Mouse (Mus musculus) limb, embryonic 15.5 days (tissue): ENCODE measurements around the gene Vps13d. TPM values are rescaled to one million over a fixed set of nuclear protein-coding genes. Genes with fewer than 3 reads are reported as not detected.

Source experiments
- ATAC-seq: fragments of 200-750 bp; cut with Nextera tagmentation; 2 replicates; pipeline ENCODE4 v1.8.0; 2017; ENCODE audit warnings: low read depth, moderate TSS enrichment; ENCODE audit not compliant: insufficient number of reproducible peaks, low FRiP score, low TSS enrichment
- H3K27ac ChIP-seq: fragments of 300-500 bp; sonication (generic); 2 replicates; pipeline ENCODE4 v1.5.1; 2015; ENCODE audit warnings: moderate library complexity, mild to moderate bottlenecking, inconsistent platforms
- H3K27me3 ChIP-seq: fragments of 300-500 bp; sonication (generic); 2 replicates; pipeline ENCODE4 v1.6.1; 2015; ENCODE audit warnings: inconsistent platforms
- H3K36me3 ChIP-seq: fragments of 300-500 bp; sonication (generic); 2 replicates; pipeline ENCODE4 v1.6.1; 2015; ENCODE audit warnings: inconsistent platforms
- H3K4me1 ChIP-seq: fragments of 300-500 bp; sonication (generic); 2 replicates; pipeline ENCODE4 v1.6.1; 2015; ENCODE audit warnings: inconsistent platforms
- H3K4me2 ChIP-seq: fragments of 300-500 bp; sonication (generic); 2 replicates; pipeline ENCODE4 v1.6.1; 2015; ENCODE audit warnings: mild to moderate bottlenecking, inconsistent platforms
- H3K4me3 ChIP-seq: fragments of 300-500 bp; sonication (generic); 2 replicates; pipeline ENCODE4 v1.5.1; 2015; ENCODE audit warnings: mild to moderate bottlenecking, inconsistent platforms
- H3K9ac ChIP-seq: fragments of 300-500 bp; sonication (generic); 2 replicates; pipeline ENCODE4 v1.6.1; 2015; ENCODE audit warnings: inconsistent platforms
- H3K9me3 ChIP-seq: fragments of 300-500 bp; sonication (generic); 2 replicates; pipeline ENCODE4 v1.6.1; 2016; ENCODE audit warnings: inconsistent platforms
- WGBS: fragments of 180-500 bp; shearing (Covaris S2); methylation state at CpG from one replicate; pipeline ENCODE4 v1.1.7; 2015; 5-methylcytosine and 5-hydroxymethylcytosine counted together
- polyA plus RNA-seq: library from polyadenylated mRNA; unstranded; fragments of >200 nt; fragmentation: Nextera tagmentation; extraction: Ambion mirVana; gene quantifications from 2 replicates; pipeline ENCODE4 v1.2.1, GENCODE M21; 2015

Vps13d gene
- polyA plus RNA-seq, 1 experiment from 2014 or later, result 11.1 TPM

DNA sequence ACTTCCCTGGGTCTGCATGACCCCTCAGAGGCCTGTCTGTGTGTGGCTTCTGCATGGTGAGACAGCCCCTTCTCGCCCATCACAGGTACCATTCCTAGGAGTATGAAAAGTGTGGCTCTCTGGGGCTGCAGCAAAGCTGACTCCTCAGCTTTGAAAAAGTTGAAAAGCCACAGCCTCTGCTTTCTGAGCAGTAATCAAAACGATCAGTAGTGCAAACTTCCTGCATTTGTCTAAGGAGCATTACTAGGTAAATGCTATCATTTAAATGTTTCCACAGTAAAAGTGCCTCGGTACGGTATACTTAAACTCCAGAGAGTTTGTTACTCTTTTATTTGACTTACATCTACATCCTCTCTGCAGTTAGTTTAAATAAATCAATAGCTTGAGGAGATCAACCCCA, 59.3 kb downstream of the Vps13d start:
- H3K4me1 ChIP-seq, result 0 out of 2 replicates have a peak, but pooled peaks cover 3% of the 10 kb centered on the region
- no peak overlapping the region for H3K4me3 ChIP-seq
- no peak overlapping the region for H3K4me2 ChIP-seq
- no peak overlapping the region for H3K9ac ChIP-seq
- no peaks in the 10 kb centered on the region for H3K27me3 ChIP-seq
- H3K36me3 ChIP-seq, result peaks cover 68% of the 10 kb centered on the region
- no peak overlapping the region for H3K27ac ChIP-seq
- 73% methylated on average over 4 of the region's 4 CpGs for WGBS
- no peaks in the 10 kb centered on the region for H3K9me3 ChIP-seq
- ATAC-seq, result no peak

DNA sequence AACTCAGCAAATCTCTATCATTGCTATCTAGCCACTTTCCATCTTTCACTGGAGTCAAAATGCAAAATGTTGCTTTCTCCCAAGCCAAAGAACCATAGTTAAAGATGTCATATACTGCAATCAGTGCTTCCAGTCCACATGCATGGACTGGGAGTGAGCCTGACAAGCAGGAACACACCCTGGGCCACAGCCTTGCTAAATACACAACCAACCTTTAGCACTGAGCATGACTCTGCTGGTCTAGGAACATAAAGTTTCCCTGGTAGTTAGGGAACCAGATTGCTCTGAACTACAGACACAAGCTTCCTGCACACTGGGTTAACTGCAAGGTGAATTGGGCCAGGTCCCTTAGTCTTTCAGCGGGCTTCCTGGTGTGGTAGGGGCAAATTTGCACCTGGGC, 64.0 kb downstream of the Vps13d start:
- no peak for ATAC-seq
- WGBS, result 80% methylated on average over 1 of the region's 1 CpGs
- Histone ChIP-seq H3K4me3 (no peak overlapping the region), H3K4me2 (no peak overlapping the region), H3K27ac (peak overlapping the region; percentile 6), H3K9ac (no peak overlapping the region), H3K36me3 (peaks cover 59% of the 10 kb centered on the region), H3K9me3 (no peaks in the 10 kb centered on the region), H3K27me3 (no peaks in the 10 kb centered on the region), H3K4me1 (peaks cover 14% of the 10 kb centered on the region)

DNA sequence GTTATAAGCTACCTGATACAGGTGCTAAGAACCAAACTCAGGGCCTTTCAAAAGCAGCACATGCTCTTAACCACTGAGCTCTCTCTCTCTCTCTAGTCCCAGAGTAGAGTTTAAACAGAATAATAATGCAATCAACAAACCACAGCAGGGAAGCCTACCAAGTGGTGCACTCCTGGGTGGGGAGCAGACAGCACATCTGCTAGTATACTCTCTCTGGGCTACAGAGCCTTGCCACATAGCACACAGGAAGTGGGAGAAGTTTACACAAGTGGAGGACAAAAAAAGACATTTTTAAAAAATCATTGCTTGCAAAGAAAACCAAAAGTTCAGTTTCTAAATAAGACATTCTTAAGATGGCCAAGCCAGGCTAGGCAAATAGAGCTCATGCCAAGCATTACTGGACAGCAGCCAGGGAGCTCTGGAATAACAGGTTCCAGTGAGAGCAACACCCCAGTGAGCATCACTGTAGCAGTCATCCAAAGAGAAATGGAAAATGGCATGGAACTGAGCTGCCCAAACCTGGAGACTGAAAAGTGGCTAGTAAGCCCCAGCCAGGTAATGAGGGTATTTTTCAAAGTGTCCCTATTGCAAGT, 64.8 kb downstream of the Vps13d start:
- H3K4me2 ChIP-seq, result no peak overlapping the region
- H3K36me3 ChIP-seq, result peaks cover 56% of the 10 kb centered on the region
- no peak overlapping the region for H3K9ac ChIP-seq
- peak overlapping the region; percentile 65 for H3K27ac ChIP-seq
- H3K9me3 ChIP-seq, result no peaks in the 10 kb centered on the region
- no peaks in the 10 kb centered on the region for H3K27me3 ChIP-seq
- H3K4me1 ChIP-seq, result peaks cover 21% of the 10 kb centered on the region
- H3K4me3 ChIP-seq, result no peak overlapping the region
- no peak for ATAC-seq

DNA sequence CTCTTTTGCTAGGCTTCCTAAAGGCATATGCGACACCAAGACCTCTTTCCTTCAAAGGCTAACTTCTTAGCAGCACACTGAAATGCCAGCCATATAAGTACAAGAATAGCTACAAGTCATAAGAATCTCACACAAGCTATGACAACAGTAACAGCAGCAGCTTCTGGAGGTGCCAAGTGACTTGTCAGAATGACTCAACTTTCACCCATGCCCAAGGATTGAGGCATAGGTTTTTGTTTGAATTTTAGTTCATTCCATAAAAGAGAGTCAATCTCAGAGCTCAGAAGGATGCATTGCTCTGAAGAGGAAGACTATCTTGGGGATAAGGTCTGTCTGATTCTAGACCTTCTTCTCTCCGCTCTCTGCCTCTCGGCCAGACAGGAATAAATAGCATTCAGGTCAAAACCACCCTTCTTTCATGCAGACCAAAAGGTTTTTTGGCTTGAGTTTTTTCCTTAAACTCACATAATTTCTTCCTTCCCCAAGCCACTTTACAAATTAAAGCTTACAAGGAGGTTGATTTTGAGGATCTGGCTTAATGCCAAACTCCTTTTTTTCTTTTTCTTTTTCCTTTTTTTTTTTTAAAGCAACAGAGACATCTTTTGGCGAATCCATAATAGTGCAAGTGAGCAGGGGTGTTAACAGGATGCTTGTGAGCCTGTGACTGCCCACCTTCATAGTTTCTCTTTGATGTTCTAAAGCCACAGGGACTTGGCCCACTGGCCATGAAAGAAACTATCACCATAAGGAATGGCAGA, 69.2 kb downstream of the Vps13d start:
- Histone ChIP-seq H3K9ac (no peak overlapping the region), H3K9me3 (no peaks in the 10 kb centered on the region), H3K4me3 (no peak overlapping the region), H3K36me3 (peaks cover 49% of the 10 kb centered on the region), H3K4me1 (peaks cover 31% of the 10 kb centered on the region), H3K27me3 (no peaks in the 10 kb centered on the region), H3K27ac (peak overlapping the region; percentile 75), H3K4me2 (no peak overlapping the region)
- no peak for ATAC-seq
- 51% methylated on average over 4 of the region's 4 CpGs for WGBS

- H3K9ac ChIP-seq, result no peak overlapping the region
- H3K9me3 ChIP-seq, result no peaks in the 10 kb centered on the region
- peak overlapping the region; percentile 62 for H3K27ac ChIP-seq
- no peak overlapping the region for H3K4me2 ChIP-seq
- H3K4me1 ChIP-seq, result peaks cover 24% of the 10 kb centered on the region
- WGBS, result 39% methylated on average over 4 of the region's 4 CpGs
- peaks cover 58% of the 10 kb centered on the region for H3K36me3 ChIP-seq
- peak; percentile 60; the same call in 1 of the 2 replicates for ATAC-seq
- H3K4me3 ChIP-seq, result no peak overlapping the region
- no peaks in the 10 kb centered on the region for H3K27me3 ChIP-seq
These were observed 70.4 kb downstream of the Vps13d start for GRCm38 (mm10) chr4:145124419-145124818.

GRCm38 (mm10) chr4:145111641-145112040, 83.2 kb downstream of the Vps13d start:
- no peak for ATAC-seq
- no peaks in the 10 kb centered on the region for H3K27me3 ChIP-seq
- H3K4me1 ChIP-seq, result no peaks in the 10 kb centered on the region
- 19% methylated on average over 4 of the region's 4 CpGs for WGBS
- H3K36me3 ChIP-seq, result peaks cover 80% of the 10 kb centered on the region
- no peak overlapping the region for H3K27ac ChIP-seq
- no peak overlapping the region for H3K4me3 ChIP-seq
- no peak overlapping the region for H3K9ac ChIP-seq
- no peak overlapping the region for H3K4me2 ChIP-seq
- no peaks in the 10 kb centered on the region for H3K9me3 ChIP-seq

DNA sequence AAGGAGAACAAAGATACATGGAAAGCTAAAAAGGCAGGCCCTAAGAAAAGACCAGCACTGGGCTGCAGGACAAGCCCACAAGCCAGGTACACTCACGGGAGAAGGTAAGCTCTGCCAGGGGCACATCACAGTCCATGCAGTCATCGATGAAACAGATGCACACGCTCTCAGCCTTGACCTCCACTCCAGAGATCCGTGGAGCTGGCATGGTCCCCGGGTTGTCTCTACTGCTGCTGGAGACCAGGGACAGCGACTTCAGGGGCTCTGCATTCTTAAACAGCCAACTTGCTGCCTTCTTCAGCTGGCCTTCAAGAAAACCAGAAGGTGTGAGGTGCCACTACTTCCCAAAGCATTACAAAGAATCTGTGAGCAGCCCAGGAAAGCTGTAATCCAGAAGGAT, 84.1 kb downstream of the Vps13d start:
- Histone ChIP-seq H3K4me2 (no peak overlapping the region), H3K4me1 (no peaks in the 10 kb centered on the region), H3K36me3 (peaks cover 81% of the 10 kb centered on the region), H3K27ac (no peak overlapping the region), H3K9me3 (no peaks in the 10 kb centered on the region), H3K27me3 (no peaks in the 10 kb centered on the region), H3K9ac (no peak overlapping the region), H3K4me3 (no peak overlapping the region)
- 86% methylated on average over 6 of the region's 6 CpGs for WGBS
- ATAC-seq, result no peak

GRCm38 (mm10) chr4:145106796-145107195, 88.0 kb downstream of the Vps13d start:
- Histone ChIP-seq H3K4me1 (0 out of 2 replicates have a peak, but pooled peaks cover 2% of the 10 kb centered on the region), H3K9ac (no peak overlapping the region), H3K27me3 (no peaks in the 10 kb centered on the region), H3K27ac (no peak overlapping the region), H3K9me3 (no peaks in the 10 kb centered on the region), H3K36me3 (peaks cover 73% of the 10 kb centered on the region), H3K4me3 (no peak overlapping the region), H3K4me2 (no peak overlapping the region)
- 66% methylated on average over 6 of the region's 6 CpGs for WGBS
- no peak for ATAC-seq

DNA sequence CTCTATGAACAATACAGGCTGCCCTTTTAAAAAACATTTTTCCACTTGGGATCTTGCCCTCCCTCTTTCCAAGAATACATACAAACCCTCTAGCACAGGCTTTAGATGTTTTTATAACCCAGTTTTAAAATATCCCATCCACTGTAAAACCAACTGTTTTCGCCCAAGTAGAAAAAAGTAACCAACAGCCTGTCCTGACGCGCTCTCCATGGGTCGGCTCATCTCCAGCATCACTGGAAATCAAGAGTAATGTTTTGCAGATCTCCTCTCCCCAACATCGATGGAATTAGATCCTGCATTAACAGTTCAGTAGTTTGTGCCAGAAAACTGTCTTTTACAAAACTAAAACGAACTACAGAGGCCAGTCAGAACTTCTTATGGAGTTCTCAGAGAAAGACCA, 89.5 kb downstream of the Vps13d start:
- H3K9me3 ChIP-seq, result no peaks in the 10 kb centered on the region
- H3K27ac ChIP-seq, result peak overlapping the region; percentile 48; the same call in 1 of the 2 replicates
- no peak overlapping the region for H3K9ac ChIP-seq
- peaks cover 62% of the 10 kb centered on the region for H3K36me3 ChIP-seq
- no peak overlapping the region for H3K4me2 ChIP-seq
- 69% methylated on average over 6 of the region's 6 CpGs for WGBS
- no peak overlapping the region for H3K4me3 ChIP-seq
- no peaks in the 10 kb centered on the region for H3K27me3 ChIP-seq
- 0 out of 2 replicates have a peak, but pooled peaks cover 3% of the 10 kb centered on the region for H3K4me1 ChIP-seq
- ATAC-seq, result no peak

DNA sequence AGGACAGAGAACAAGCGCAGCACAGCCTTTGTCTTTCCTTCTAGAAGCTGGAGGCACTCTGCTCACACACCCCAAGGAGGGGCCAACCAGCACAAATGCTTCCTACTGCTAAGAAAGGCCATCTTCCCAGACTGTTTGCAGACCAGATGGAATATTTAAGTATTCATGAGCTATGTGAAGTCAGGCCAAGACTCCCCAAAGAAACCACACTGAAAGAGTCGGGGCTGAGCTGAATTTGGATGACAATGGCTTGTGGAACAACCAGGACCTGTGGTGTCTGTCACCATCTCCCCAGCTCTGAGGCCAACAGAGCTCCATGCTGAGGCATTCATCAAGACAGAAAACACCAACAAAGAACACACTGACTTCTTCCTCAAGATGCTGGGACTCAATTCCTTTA, 89.9 kb downstream of the Vps13d start:
- no peak for ATAC-seq
- peak overlapping the region; percentile 48; the same call in 1 of the 2 replicates for H3K27ac ChIP-seq
- H3K27me3 ChIP-seq, result no peaks in the 10 kb centered on the region
- 73% methylated on average over 2 of the region's 2 CpGs for WGBS
- no peak overlapping the region for H3K4me3 ChIP-seq
- H3K9me3 ChIP-seq, result no peaks in the 10 kb centered on the region
- no peak overlapping the region for H3K4me2 ChIP-seq
- 0 out of 2 replicates have a peak, but pooled peaks cover 3% of the 10 kb centered on the region for H3K4me1 ChIP-seq
- H3K36me3 ChIP-seq, result peaks cover 59% of the 10 kb centered on the region
- no peak overlapping the region for H3K9ac ChIP-seq

- 0 out of 2 replicates have a peak, but pooled peaks cover 3% of the 10 kb centered on the region for H3K4me1 ChIP-seq
- peaks cover 59% of the 10 kb centered on the region for H3K36me3 ChIP-seq
- H3K9ac ChIP-seq, result no peak overlapping the region
- no peak for ATAC-seq
- no peak overlapping the region for H3K4me3 ChIP-seq
- no peak overlapping the region for H3K4me2 ChIP-seq
- H3K9me3 ChIP-seq, result no peaks in the 10 kb centered on the region
- no peaks in the 10 kb centered on the region for H3K27me3 ChIP-seq
- no peak overlapping the region for H3K27ac ChIP-seq
These were observed 91.2 kb downstream of the Vps13d start for GRCm38 (mm10) chr4:145103617-145104016.

GRCm38 (mm10) chr4:145101823-145102718, 92.7 kb downstream of the Vps13d start:
- no peak overlapping the region for H3K4me3 ChIP-seq
- 65% methylated on average over 6 of the region's 6 CpGs for WGBS
- peaks cover 56% of the 10 kb centered on the region for H3K36me3 ChIP-seq
- no peaks in the 10 kb centered on the region for H3K27me3 ChIP-seq
- no peak overlapping the region for H3K9ac ChIP-seq
- no peaks in the 10 kb centered on the region for H3K9me3 ChIP-seq
- no peak overlapping the region for H3K4me2 ChIP-seq
- ATAC-seq, result no peak
- H3K4me1 ChIP-seq, result peaks cover 8% of the 10 kb centered on the region
- no peak overlapping the region for H3K27ac ChIP-seq
